Mouse (Mus musculus) stomach, adult 2 months (tissue): ENCODE results near the gene Inava. TPM values are rescaled to one million over a fixed set of nuclear protein-coding genes. Genes with fewer than 3 reads are reported as not detected.

Source experiments
- polyA plus RNA-seq: library from polyadenylated mRNA; depleted of rRNA; stranded (reverse); fragments of >200 nt; gene quantifications from 2 replicates; pipeline ENCODE4 v1.2.3, GENCODE M21; 2012; rRNA removed

The Inava gene
- 54.0 and 55.3 TPM in 2 replicates for polyA plus RNA-seq

GRCm38 (mm10) chr1:136233892-136234594 lies at the start of gene Inava:
TSS of gene Inava (minus strand) at chr1:136234264.

DNA sequence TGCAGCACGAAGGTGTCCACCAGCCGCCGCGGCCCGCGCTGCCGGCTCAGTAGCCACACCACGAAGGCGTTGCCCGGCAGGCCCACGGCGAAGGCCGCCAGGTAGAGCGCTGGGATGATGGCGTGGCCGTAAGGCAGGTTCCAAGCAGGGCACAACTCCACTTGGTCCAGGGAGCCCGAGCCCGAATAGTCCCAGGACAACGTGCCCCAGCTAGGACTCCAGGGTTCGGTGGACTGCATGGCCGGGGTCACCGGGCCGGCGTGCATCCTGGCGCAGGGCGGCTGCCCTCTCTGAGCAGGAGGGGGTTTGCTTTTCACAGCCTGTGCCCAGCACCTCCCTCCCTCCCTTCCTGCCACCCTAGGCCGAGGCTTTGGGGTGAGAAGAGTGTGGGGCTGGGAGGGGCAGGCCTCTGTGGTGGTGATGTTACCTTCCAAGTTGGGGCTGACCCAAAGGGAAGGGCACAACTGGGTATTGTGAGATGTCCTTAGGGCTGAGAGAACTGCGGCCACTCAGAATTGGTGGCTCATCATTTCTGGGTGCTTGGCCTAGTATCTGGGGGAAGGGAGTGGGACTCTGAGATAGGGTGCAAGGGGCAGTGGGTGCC lies 26.7 kb upstream of the Inava start, which contains the start of gene Gpr25:
Gene Gpr25, minus strand, starts transcription at position 239 of the 604 bp plus-strand sequence.

DNA sequence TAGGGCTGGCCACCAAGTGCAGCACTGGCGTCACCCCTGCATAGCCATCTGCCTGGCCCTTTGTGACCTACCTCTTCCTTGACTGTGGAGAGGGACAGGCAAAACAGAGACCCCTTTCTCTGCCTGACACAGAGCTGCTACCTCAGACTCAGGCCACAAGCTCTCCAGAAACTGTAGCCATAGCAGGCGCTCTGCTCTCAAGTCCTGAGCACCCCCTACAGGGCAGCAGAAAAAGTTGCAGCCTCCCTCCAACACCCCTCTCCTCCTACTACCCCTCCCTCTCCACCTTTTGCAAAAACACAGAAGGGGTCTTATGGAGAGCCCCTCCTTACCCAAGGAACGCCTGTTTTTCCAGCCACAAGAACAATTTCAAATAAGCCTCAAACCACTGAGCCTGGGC lies 21.3 kb downstream of the Inava start, which contains the start of gene Mroh3:
Gene Mroh3, minus strand, starts transcription at position 26 of the 400 bp plus-strand sequence.

Other genes with a start within 250 kb of the Inava start
- gene Igfn1, start 227.9 kb downstream of the Inava start, polyA plus RNA-seq = 0.11 and 0.15 TPM in 2 replicates
- 38.3 and 39.9 TPM in 2 replicates for gene Tmem9, start 226.1 kb downstream of the Inava start, polyA plus RNA-seq
- gene Ascl5, start 183.5 kb downstream of the Inava start, polyA plus RNA-seq = not detected in 2 replicates
- 1.3 and 2.5 TPM in 2 replicates for gene Cacna1s, start 181.5 kb downstream of the Inava start, polyA plus RNA-seq
- 2.4 and 2.6 TPM in 2 replicates for gene Kif21b, start 102.9 kb downstream of the Inava start, polyA plus RNA-seq
- gene Mroh3, start 21.4 kb downstream of the Inava start, polyA plus RNA-seq = 1.6 and 2.6 TPM in 2 replicates
- gene Gpr25, start 26.6 kb upstream of the Inava start, polyA plus RNA-seq = 0.13 and 0.75 TPM in 2 replicates
- 3.8 and 5.4 TPM in 2 replicates for gene Camsap2, start 111.8 kb upstream of the Inava start, polyA plus RNA-seq
- 0.40 and 0.57 TPM in 2 replicates for gene Ddx59, start 181.0 kb upstream of the Inava start, polyA plus RNA-seq
- 0.25 and 0.28 TPM in 2 replicates for gene Kif14, start 232.1 kb upstream of the Inava start, polyA plus RNA-seq